Mouse (Mus musculus) effector memory CD4-positive, alpha-beta T cell, adult 5 months (primary cell): ENCODE measurements around the gene Zfp239. TPM values are rescaled to one million over a fixed set of nuclear protein-coding genes. Genes with fewer than 3 reads are reported as not detected.

Source experiments
- polyA plus RNA-seq: library from polyadenylated mRNA; unstranded; fragments of 100-300 nt; shearing (Covaris generic); gene quantifications from one replicate; pipeline ENCODE4 v1.2.1, GENCODE M21; 2017

Zfp239 gene
- 2.5 TPM for polyA plus RNA-seq

GRCm38 (mm10) chr6:117861848-117862247, at the start of gene Zfp239:
Gene Zfp239 (plus strand): TSS chr6:117862100.

GRCm38 (mm10) chr6:117840686-117841510, 21.0 kb upstream of the Zfp239 start, which contains the start of gene Zfp637:
Gene Zfp637 (plus strand): TSS chr6:117841180.

GRCm38 (mm10) chr6:117900126-117901080, 38.5 kb downstream of the Zfp239 start, which contains the start of gene Hnrnpf:
Gene Hnrnpf (plus strand): TSS chr6:117900324.

Other genes starting within 250 kb of the Zfp239 start
- 5.8 TPM for gene Zfp637, start 20.9 kb upstream of the Zfp239 start, polyA plus RNA-seq
- gene Hnrnpf, start 38.2 kb downstream of the Zfp239 start, polyA plus RNA-seq: 1,189 TPM
- 1.6 TPM for gene Fxyd4, start 75.6 kb downstream of the Zfp239 start, polyA plus RNA-seq
- 3.0 TPM for gene Rasgef1a, start 149.3 kb downstream of the Zfp239 start, polyA plus RNA-seq